Mouse (Mus musculus) midbrain, embryonic 14.5 days (tissue): ENCODE measurements around the gene Opa3. TPM values are rescaled to one million over a fixed set of nuclear protein-coding genes. Genes with fewer than 3 reads are reported as not detected.
A peak's percentile ranks its signal among the peaks of the same experiment; 100 is the strongest.
"Not testable (repeated sequence)": the region's sequence is repeated elsewhere in the genome, so short reads cannot be mapped to it uniquely, and the experiment has no call there.

Experiments
- ATAC-seq: fragments of 200-750 bp; cut with Nextera tagmentation; 2 replicates; pipeline ENCODE4 v1.8.0; 2017; ENCODE audit warnings: moderate number of reproducible peaks, moderate library complexity; ENCODE audit not compliant: low FRiP score, low TSS enrichment
- DNase-seq: peaks from one replicate; pipeline ENCODE4 v3.0.0-alpha.2; 2015
- H3K27ac ChIP-seq: fragments of 300-500 bp; sonication (generic); replicated peaks from 2 replicates; pipeline ENCODE4 v1.5.1; 2014; ENCODE audit warnings: mild to moderate bottlenecking, low read depth, low read length, moderate library complexity
- H3K27me3 ChIP-seq: fragments of 300-500 bp; sonication (generic); 2 replicates; pipeline ENCODE4 v1.6.1; 2014; ENCODE audit warnings: low read length, control low read depth, mixed read lengths; ENCODE audit not compliant: control insufficient read depth, insufficient read depth
- H3K36me3 ChIP-seq: fragments of 300-500 bp; sonication (generic); 2 replicates; pipeline ENCODE4 v1.6.1; 2014; ENCODE audit warnings: low read length, control low read depth; ENCODE audit not compliant: control insufficient read depth, insufficient read depth
- H3K4me1 ChIP-seq: fragments of 300-500 bp; sonication (generic); 2 replicates; pipeline ENCODE4 v1.6.1; 2014; ENCODE audit warnings: mild to moderate bottlenecking, antibody characterized with exemption, low read length, control low read depth; ENCODE audit not compliant: control insufficient read depth, insufficient read depth
- H3K4me2 ChIP-seq: fragments of 300-500 bp; sonication (generic); 2 replicates; pipeline ENCODE4 v1.6.1; 2014; ENCODE audit warnings: mild to moderate bottlenecking, low read length, moderate library complexity
- H3K4me3 ChIP-seq: fragments of 300-500 bp; sonication (generic); replicated peaks from 2 replicates; pipeline ENCODE4 v1.5.1; 2014; ENCODE audit warnings: low read depth, low read length
- H3K9ac ChIP-seq: fragments of 300-500 bp; sonication (generic); replicated peaks from 2 replicates; pipeline ENCODE4 v1.6.1; 2014; ENCODE audit warnings: mild to moderate bottlenecking, low read length, moderate library complexity
- H3K9me3 ChIP-seq: fragments of 300-500 bp; sonication (generic); 2 replicates; pipeline ENCODE4 v1.6.1; 2016; ENCODE audit warnings: low read length, control low read depth, mixed read lengths; ENCODE audit not compliant: control insufficient read depth
- WGBS: fragments of 180-500 bp; shearing (Covaris S2); extraction: QIAGEN DNeasy Blood & Tissue Kit; methylation state at CpG from one replicate; pipeline ENCODE4 v1.1.7; 2014; 5-methylcytosine and 5-hydroxymethylcytosine counted together
- polyA plus RNA-seq: library from polyadenylated mRNA; unstranded; fragments of >200 nt; fragmentation: Nextera tagmentation; extraction: Ambion mirVana; gene quantifications from 2 replicates; pipeline ENCODE4 v1.2.1, GENCODE M21; 2014

The Opa3 gene
- polyA plus RNA-seq, 1 experiment from 2014 or later, result 35.0 TPM

- no peak for DNase-seq
- WGBS, result 53% methylated on average over 4 of the region's 4 CpGs
- ATAC-seq, result no peak
- Histone ChIP-seq H3K4me3 (no peak overlapping the region), H3K9me3 (no peaks in the 10 kb centered on the region), H3K4me2 (no peak overlapping the region), H3K9ac (no peak overlapping the region), H3K27me3 (peaks cover 37% of the 10 kb centered on the region), H3K4me1 (no peaks in the 10 kb centered on the region), H3K36me3 (no peaks in the 10 kb centered on the region), H3K27ac (no peak overlapping the region)
These were observed 48.1 kb downstream of the Opa3 start for GRCm38 (mm10) chr7:19276253-19276652.

GRCm38 (mm10) chr7:19279052-19279451 lies 50.9 kb downstream of the Opa3 start:
- ATAC-seq (no peak), DNase-seq (no peak)
- Histone ChIP-seq H3K4me3 (peak overlapping the region; percentile 28), H3K9me3 (no peaks in the 10 kb centered on the region), H3K27ac (no peak overlapping the region), H3K36me3 (no peaks in the 10 kb centered on the region), H3K4me2 (peak overlapping the region; percentile 46), H3K9ac (0 out of 2 replicates have a peak overlapping the region, but pooled peaks have one; percentile 2), H3K27me3 (peaks cover 40% of the 10 kb centered on the region), H3K4me1 (peaks cover 7% of the 10 kb centered on the region)
- 3% methylated on average over 34 of the region's 34 CpGs for WGBS

GRCm38 (mm10) chr7:19279581-19280114 lies 51.5 kb downstream of the Opa3 start, which contains the start of gene Ppm1n:
TSS of gene Ppm1n (minus strand) at chr7:19280064.
- H3K9me3 ChIP-seq, result no peaks in the 10 kb centered on the region
- 0 out of 2 replicates have a peak within 1 kb of the TSS, but pooled peaks have one; percentile 2 for H3K9ac ChIP-seq
- no peak for DNase-seq
- under 1% methylated on average over 46 of the region's 46 CpGs for WGBS
- no peak for ATAC-seq
- peaks cover 40% of the 10 kb centered on the region for H3K27me3 ChIP-seq
- H3K36me3 ChIP-seq, result no peaks in the 10 kb centered on the region
- H3K4me1 ChIP-seq, result peaks cover 11% of the 10 kb centered on the region
- peak within 1 kb of the TSS; percentile 46 for H3K4me2 ChIP-seq
- peak within 1 kb of the TSS; percentile 28 for H3K4me3 ChIP-seq
- no peak within 1 kb of the TSS for H3K27ac ChIP-seq

GRCm38 (mm10) chr7:19281680-19282304 lies 53.7 kb downstream of the Opa3 start:
- peak; percentile 66 for DNase-seq
- not testable (repeated sequence) for H3K36me3 ChIP-seq, H3K9me3 ChIP-seq, ATAC-seq, H3K9ac ChIP-seq
- H3K27me3 ChIP-seq, result peaks cover 40% of the 10 kb centered on the region
- peaks cover 16% of the 10 kb centered on the region for H3K4me1 ChIP-seq
- 0 out of 2 replicates have a peak overlapping the region, but pooled peaks have one; percentile 96 for H3K27ac ChIP-seq
- 40% methylated on average over 6 of the region's 6 CpGs for WGBS
- peak overlapping the region; percentile 94 for H3K4me3 ChIP-seq
- peak overlapping the region; percentile 83 for H3K4me2 ChIP-seq

- Histone ChIP-seq H3K36me3 (peaks cover 11% of the 10 kb centered on the region), H3K4me1 (peaks cover 16% of the 10 kb centered on the region), H3K4me2 (peak within 1 kb of the TSS; percentile 83), H3K9me3 (no peaks in the 10 kb centered on the region), H3K9ac (peak within 1 kb of the TSS; percentile 99), H3K27ac (peak within 1 kb of the TSS; percentile 96), H3K4me3 (peak within 1 kb of the TSS; percentile 94), H3K27me3 (peaks cover 40% of the 10 kb centered on the region)
- peak; percentile 92 for DNase-seq
- under 1% methylated on average over 36 of the region's 37 CpGs for WGBS
- peak; percentile 87 for ATAC-seq
These were observed 54.3 kb downstream of the Opa3 start, which contains the start of gene Rtn2 for GRCm38 (mm10) chr7:19282385-19282784. TSS of gene Rtn2 (plus strand) at chr7:19282624.

GRCm38 (mm10) chr7:19282791-19283405 lies 54.8 kb downstream of the Opa3 start:
- Histone ChIP-seq H3K4me1 (peaks cover 16% of the 10 kb centered on the region), H3K4me3 (peak overlapping the region; percentile 94), H3K36me3 (peaks cover 16% of the 10 kb centered on the region), H3K9ac (peak overlapping the region; percentile 99), H3K27me3 (peaks cover 36% of the 10 kb centered on the region), H3K27ac (peak overlapping the region; percentile 96), H3K4me2 (peak overlapping the region; percentile 83), H3K9me3 (no peaks in the 10 kb centered on the region)
- ATAC-seq (peak; percentile 72), DNase-seq (peak; percentile 71)
- 1% methylated on average over 34 of the region's 35 CpGs for WGBS

GRCm38 (mm10) chr7:19283406-19283804 lies 55.3 kb downstream of the Opa3 start:
- H3K27me3 ChIP-seq, result peaks cover 31% of the 10 kb centered on the region
- H3K4me3 ChIP-seq, result peak overlapping the region; percentile 94
- H3K4me1 ChIP-seq, result peaks cover 16% of the 10 kb centered on the region
- H3K9me3 ChIP-seq, result no peaks in the 10 kb centered on the region
- peak overlapping the region; percentile 99 for H3K9ac ChIP-seq
- peaks cover 21% of the 10 kb centered on the region for H3K36me3 ChIP-seq
- peak overlapping the region; percentile 96 for H3K27ac ChIP-seq
- 17% methylated on average over 14 of the region's 14 CpGs for whole genome bisulfite sequencing
- peak overlapping the region; percentile 83 for H3K4me2 ChIP-seq
- DNase-seq, result no peak
- 0 out of 2 replicates have a peak, but pooled peaks have one; percentile 16 for ATAC-seq

- WGBS, result 28% methylated on average over 4 of the region's 4 CpGs
- ATAC-seq (no peak), DNase-seq (peak; percentile 81)
- peaks cover 32% of the 10 kb centered on the region for H3K36me3 ChIP-seq
- H3K4me3 ChIP-seq, result no peak overlapping the region
- no peak overlapping the region for H3K9ac ChIP-seq
- no peaks in the 10 kb centered on the region for H3K9me3 ChIP-seq
- peak overlapping the region; percentile 83; the same call in 1 of the 2 replicates for H3K4me2 ChIP-seq
- peaks cover 18% of the 10 kb centered on the region for H3K27me3 ChIP-seq
- H3K4me1 ChIP-seq, result peaks cover 16% of the 10 kb centered on the region
- H3K27ac ChIP-seq, result no peak overlapping the region
These were observed 56.6 kb downstream of the Opa3 start for GRCm38 (mm10) chr7:19284763-19285162.
